Mouse (Mus musculus) hindbrain, embryonic 14.5 days (tissue): ENCODE data around the gene Gbgt1. TPM values are rescaled to one million over a fixed set of nuclear protein-coding genes. Genes with fewer than 3 reads are reported as not detected.

ENCODE experiments used
- ATAC-seq: fragments of 200-750 bp; cut with Nextera tagmentation; 2 replicates; pipeline ENCODE4 v1.8.0; 2017; ENCODE audit warnings: moderate number of reproducible peaks, mild to moderate bottlenecking, moderate TSS enrichment, moderate library complexity; ENCODE audit not compliant: low FRiP score
- DNase-seq: peaks from one replicate; pipeline ENCODE4 v3.0.0-alpha.2; 2015; ENCODE audit warnings: low spot score
- H3K27ac ChIP-seq: fragments of 300-500 bp; sonication (generic); 2 replicates; pipeline ENCODE4 v1.5.1; 2014; ENCODE audit warnings: mild to moderate bottlenecking, moderate library complexity
- H3K27me3 ChIP-seq: fragments of 300-500 bp; sonication (generic); 2 replicates; pipeline ENCODE4 v1.6.1; 2014; ENCODE audit warnings: mild to moderate bottlenecking, low read length, mixed read lengths; ENCODE audit not compliant: control insufficient read depth, insufficient read depth
- H3K36me3 ChIP-seq: fragments of 300-500 bp; sonication (generic); replicated peaks from 2 replicates; pipeline ENCODE4 v1.6.1; 2014; ENCODE audit not compliant: control insufficient read depth, insufficient read depth
- H3K4me1 ChIP-seq: fragments of 300-500 bp; sonication (generic); replicated peaks from 2 replicates; pipeline ENCODE4 v1.6.1; 2014; ENCODE audit warnings: antibody characterized with exemption, low read length, mixed read lengths; ENCODE audit not compliant: control insufficient read depth, insufficient read depth
- H3K4me2 ChIP-seq: fragments of 300-500 bp; sonication (generic); replicated peaks from 2 replicates; pipeline ENCODE4 v1.6.1; 2014; ENCODE audit warnings: mild to moderate bottlenecking, moderate library complexity
- H3K4me3 ChIP-seq: fragments of 300-500 bp; sonication (generic); replicated peaks from 2 replicates; pipeline ENCODE4 v1.5.1; 2014; ENCODE audit warnings: mild to moderate bottlenecking, low read length
- H3K9ac ChIP-seq: fragments of 300-500 bp; sonication (generic); 2 replicates; pipeline ENCODE4 v1.6.1; 2014
- H3K9me3 ChIP-seq: fragments of 300-500 bp; sonication (generic); 2 replicates; pipeline ENCODE4 v1.6.1; 2016; ENCODE audit warnings: low read length; ENCODE audit not compliant: control insufficient read depth
- WGBS: fragments of 180-500 bp; shearing (Covaris S2); extraction: QIAGEN DNeasy Blood & Tissue Kit; methylation state at CpG from one replicate; pipeline ENCODE4 v1.1.7; 2014; 5-methylcytosine and 5-hydroxymethylcytosine counted together
- polyA plus RNA-seq: library from polyadenylated mRNA; unstranded; fragments of >200 nt; fragmentation: Nextera tagmentation; extraction: Ambion mirVana; gene quantifications from 2 replicates; pipeline ENCODE4 v1.2.1, GENCODE M21; 2014

The Gbgt1 gene
- polyA plus RNA-seq, 1 experiment from 2014 or later = 1.7 TPM

- Histone ChIP-seq H3K27ac (peak overlapping the region; percentile 85; the same call in 1 of the 2 replicates), H3K4me2 (no peak overlapping the region), H3K4me1 (peaks cover 52% of the 10 kb centered on the region), H3K4me3 (no peak overlapping the region), H3K9ac (no peak overlapping the region), H3K27me3 (no peaks in the 10 kb centered on the region), H3K9me3 (no peaks in the 10 kb centered on the region), H3K36me3 (0 out of 2 replicates have a peak, but pooled peaks cover 11% of the 10 kb centered on the region)
- WGBS = 76% methylated on average over 10 of the region's 10 CpGs
- DNase-seq = no peak
- ATAC-seq = no peak
These were observed 27.7 kb downstream of the Gbgt1 start for GRCm38 (mm10) chr2:28524406-28524805.

DNA sequence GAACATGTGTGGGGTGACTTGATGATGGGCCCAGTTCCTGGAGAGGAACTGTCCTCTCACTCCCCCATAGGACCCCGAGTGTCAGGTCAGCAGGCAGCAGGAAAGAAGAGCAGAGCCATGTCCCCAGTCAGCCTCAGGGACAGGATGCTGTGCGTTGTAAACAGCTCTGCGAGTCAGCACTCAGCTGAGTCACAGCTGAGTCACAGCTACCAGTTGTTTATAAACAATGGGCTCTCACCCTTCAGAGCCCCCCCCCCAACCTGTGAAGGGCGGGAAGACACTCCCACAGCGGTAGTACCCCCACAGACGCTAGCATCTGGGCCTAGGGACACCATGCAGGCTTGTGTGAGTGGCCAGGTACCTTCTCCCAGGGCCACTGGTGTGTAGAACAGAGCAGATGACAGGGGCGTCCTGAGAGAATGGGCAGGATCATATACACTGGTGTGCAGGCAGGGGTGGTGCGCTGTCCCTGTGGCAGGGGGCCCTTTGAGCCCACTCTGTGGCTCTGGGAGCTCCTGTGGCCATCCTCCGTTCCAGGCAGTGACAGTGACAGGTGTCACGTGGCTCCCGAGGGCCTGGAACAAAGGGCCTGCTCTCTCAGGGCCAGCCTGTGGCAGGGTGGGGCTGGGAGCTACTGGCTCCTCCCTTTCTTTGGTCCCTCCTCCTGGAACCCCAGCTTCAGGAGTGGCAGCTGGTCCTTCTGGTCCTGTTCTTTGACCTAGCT, 28.7 kb downstream of the Gbgt1 start:
- no peaks in the 10 kb centered on the region for H3K27me3 ChIP-seq
- H3K36me3 ChIP-seq = 0 out of 2 replicates have a peak, but pooled peaks cover 11% of the 10 kb centered on the region
- 0 out of 2 replicates have a peak overlapping the region, but pooled peaks have one; percentile 41 for H3K9ac ChIP-seq
- H3K4me1 ChIP-seq = peaks cover 52% of the 10 kb centered on the region
- 6% methylated on average over 11 of the region's 11 CpGs for WGBS
- H3K4me2 ChIP-seq = peak overlapping the region; percentile 11; the same call in 1 of the 2 replicates
- H3K4me3 ChIP-seq = no peak overlapping the region
- ATAC-seq (peak; percentile 49), DNase-seq (no peak)
- no peaks in the 10 kb centered on the region for H3K9me3 ChIP-seq
- H3K27ac ChIP-seq = peak overlapping the region; percentile 85

- 47% methylated on average over 12 of the region's 12 CpGs for WGBS
- no peak for ATAC-seq
- Histone ChIP-seq H3K36me3 (0 out of 2 replicates have a peak, but pooled peaks cover 11% of the 10 kb centered on the region), H3K4me3 (no peak overlapping the region), H3K27ac (peak overlapping the region; percentile 85), H3K9ac (peak overlapping the region; percentile 32; the same call in 1 of the 2 replicates), H3K4me2 (no peak overlapping the region), H3K4me1 (peaks cover 55% of the 10 kb centered on the region), H3K27me3 (no peaks in the 10 kb centered on the region), H3K9me3 (no peaks in the 10 kb centered on the region)
- no peak for DNase-seq
These were observed 29.5 kb downstream of the Gbgt1 start for GRCm38 (mm10) chr2:28525943-28526876.

GRCm38 (mm10) chr2:28527436-28528353, 31.0 kb downstream of the Gbgt1 start:
- DNase-seq (no peak), ATAC-seq (no peak)
- 82% methylated on average over 20 of the region's 20 CpGs for WGBS
- no peak overlapping the region for H3K4me3 ChIP-seq
- no peak overlapping the region for H3K27ac ChIP-seq
- H3K9me3 ChIP-seq = no peaks in the 10 kb centered on the region
- H3K9ac ChIP-seq = no peak overlapping the region
- H3K27me3 ChIP-seq = no peaks in the 10 kb centered on the region
- H3K4me1 ChIP-seq = peaks cover 57% of the 10 kb centered on the region
- H3K36me3 ChIP-seq = 0 out of 2 replicates have a peak, but pooled peaks cover under 1% of the 10 kb centered on the region
- H3K4me2 ChIP-seq = no peak overlapping the region

DNA sequence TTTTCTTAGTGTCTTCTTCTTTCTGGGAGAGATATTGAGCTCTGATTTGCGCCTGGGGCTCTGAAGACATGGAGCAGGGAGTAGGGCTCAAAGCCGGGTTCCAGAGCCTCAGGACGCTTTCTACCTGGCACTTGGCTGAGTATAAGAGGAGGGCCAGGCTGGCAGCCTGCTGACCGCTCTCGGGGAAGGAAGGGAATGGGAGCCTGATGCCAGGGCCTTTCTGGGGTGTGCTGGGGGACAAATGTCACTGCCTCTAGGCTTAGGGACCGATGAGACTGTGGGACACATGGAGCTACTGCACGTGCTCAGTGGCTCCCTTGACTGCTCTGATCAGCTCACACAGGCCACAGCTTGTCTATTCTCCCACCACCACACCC, 31.7 kb downstream of the Gbgt1 start:
- Histone ChIP-seq H3K9ac (no peak overlapping the region), H3K27me3 (no peaks in the 10 kb centered on the region), H3K4me3 (no peak overlapping the region), H3K9me3 (no peaks in the 10 kb centered on the region), H3K4me2 (no peak overlapping the region), H3K27ac (no peak overlapping the region), H3K4me1 (peaks cover 61% of the 10 kb centered on the region), H3K36me3 (no peaks in the 10 kb centered on the region)
- 80% methylated on average over 7 of the region's 7 CpGs for WGBS
- DNase-seq = no peak
- no peak for ATAC-seq

- H3K9me3 ChIP-seq = no peaks in the 10 kb centered on the region
- H3K4me2 ChIP-seq = no peak overlapping the region
- no peak for ATAC-seq
- no peak overlapping the region for H3K27ac ChIP-seq
- DNase-seq = no peak
- 73% methylated on average over 4 of the region's 4 CpGs for WGBS
- no peaks in the 10 kb centered on the region for H3K36me3 ChIP-seq
- H3K9ac ChIP-seq = no peak overlapping the region; the same call in 1 of the 2 replicates
- peaks cover 71% of the 10 kb centered on the region for H3K4me1 ChIP-seq
- no peaks in the 10 kb centered on the region for H3K27me3 ChIP-seq
- no peak overlapping the region for H3K4me3 ChIP-seq
These were observed 33.2 kb downstream of the Gbgt1 start for GRCm38 (mm10) chr2:28529856-28530255.

- ATAC-seq (no peak), DNase-seq (no peak)
- H3K4me2 ChIP-seq = no peak overlapping the region
- no peak overlapping the region for H3K9ac ChIP-seq
- no peak overlapping the region for H3K27ac ChIP-seq
- 61% methylated on average over 7 of the region's 7 CpGs for WGBS
- H3K27me3 ChIP-seq = no peaks in the 10 kb centered on the region
- no peaks in the 10 kb centered on the region for H3K36me3 ChIP-seq
- H3K4me3 ChIP-seq = no peak overlapping the region
- H3K4me1 ChIP-seq = peaks cover 71% of the 10 kb centered on the region
- H3K9me3 ChIP-seq = no peaks in the 10 kb centered on the region
These were observed 33.6 kb downstream of the Gbgt1 start for GRCm38 (mm10) chr2:28530311-28530710.

DNA sequence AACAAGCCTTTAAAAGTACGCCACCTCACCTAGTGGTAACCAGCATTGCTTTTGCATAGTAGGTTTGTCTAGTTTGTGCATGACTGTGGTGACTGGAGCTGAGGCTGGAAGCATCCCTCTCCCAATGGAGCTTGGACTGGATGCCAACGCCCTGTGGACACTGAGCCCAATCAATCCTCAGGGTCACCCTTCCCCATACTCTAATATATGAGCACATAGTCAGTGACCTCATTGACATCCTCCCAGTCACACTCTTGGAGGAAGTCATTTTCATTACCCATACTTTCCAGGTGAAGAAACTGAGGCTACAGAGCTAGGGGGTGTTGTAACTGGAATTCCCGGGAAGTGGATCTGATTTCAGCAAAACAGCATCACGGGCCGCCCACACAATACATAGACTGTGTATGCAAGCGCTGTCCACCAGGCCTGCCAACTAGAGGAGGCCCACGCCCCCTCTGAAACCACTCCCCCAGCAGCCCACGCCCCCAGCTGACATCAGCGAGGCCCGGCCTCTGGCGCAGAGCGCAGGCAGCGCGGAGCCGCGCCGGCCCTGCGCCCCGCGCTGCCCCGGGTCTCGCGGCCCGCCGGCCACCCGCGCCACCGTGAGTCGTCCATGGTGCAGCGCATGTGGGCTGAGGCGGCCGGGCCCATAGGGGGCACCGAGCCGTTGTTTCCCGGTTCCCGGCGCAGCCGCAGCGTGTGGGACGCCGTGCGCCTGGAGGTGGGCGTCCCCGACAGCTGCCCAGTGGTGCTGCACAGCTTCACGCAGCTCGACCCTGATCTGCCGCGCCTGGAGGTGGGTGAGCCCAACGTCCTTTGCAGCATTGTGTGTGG, 36.5 kb downstream of the Gbgt1 start:
- DNase-seq = peak; percentile 82
- peak overlapping the region; percentile 78 for H3K9ac ChIP-seq
- peak overlapping the region; percentile 88 for H3K27ac ChIP-seq
- peaks cover 85% of the 10 kb centered on the region for H3K4me1 ChIP-seq
- 3% methylated on average over 49 of the region's 49 CpGs for WGBS
- ATAC-seq = peak; percentile 91
- peak overlapping the region; percentile 50 for H3K4me3 ChIP-seq
- H3K36me3 ChIP-seq = no peaks in the 10 kb centered on the region
- no peaks in the 10 kb centered on the region for H3K27me3 ChIP-seq
- peak overlapping the region; percentile 84 for H3K4me2 ChIP-seq
- no peaks in the 10 kb centered on the region for H3K9me3 ChIP-seq
